Mouse (Mus musculus) embryonic facial prominence, embryonic 14.5 days (tissue): ENCODE results near the gene Syngr1. TPM values are rescaled to one million over a fixed set of nuclear protein-coding genes. Genes with fewer than 3 reads are reported as not detected.

Experiments used
- ATAC-seq: fragments of 200-750 bp; cut with Nextera tagmentation; 2 replicates; pipeline ENCODE4 v1.8.0; 2017; ENCODE audit warnings: low read depth, moderate number of reproducible peaks, moderate TSS enrichment
- DNase-seq: peaks from one replicate; pipeline ENCODE4 v3.0.0-alpha.2; 2015; ENCODE audit warnings: low spot score
- H3K27ac ChIP-seq: fragments of 300-500 bp; sonication (generic); replicated peaks from 2 replicates; pipeline ENCODE4 v1.5.1; 2014; ENCODE audit warnings: low read depth, mild to moderate bottlenecking, low read length, moderate library complexity
- H3K27me3 ChIP-seq: fragments of 300-500 bp; sonication (generic); replicated peaks from 2 replicates; pipeline ENCODE4 v1.6.1; 2014; ENCODE audit warnings: low read length; ENCODE audit not compliant: control insufficient read depth, insufficient read depth
- H3K36me3 ChIP-seq: fragments of 300-500 bp; sonication (generic); 2 replicates; pipeline ENCODE4 v1.6.1; 2014; ENCODE audit warnings: low read length, mixed read lengths; ENCODE audit not compliant: control insufficient read depth, insufficient read depth
- H3K4me1 ChIP-seq: fragments of 300-500 bp; sonication (generic); 2 replicates; pipeline ENCODE4 v1.6.1; 2014; ENCODE audit warnings: antibody characterized with exemption, low read length; ENCODE audit not compliant: control insufficient read depth, insufficient read depth
- H3K4me2 ChIP-seq: fragments of 300-500 bp; sonication (generic); 2 replicates; pipeline ENCODE4 v1.6.1; 2014; ENCODE audit warnings: low read depth, mild to moderate bottlenecking, low read length, moderate library complexity, mixed read lengths
- H3K4me3 ChIP-seq: fragments of 300-500 bp; sonication (generic); 2 replicates; pipeline ENCODE4 v1.5.1; 2014; ENCODE audit warnings: low read depth, mild to moderate bottlenecking, low read length
- H3K9ac ChIP-seq: fragments of 300-500 bp; sonication (generic); 2 replicates; pipeline ENCODE4 v1.6.1; 2014; ENCODE audit warnings: low read depth, mild to moderate bottlenecking, low read length, moderate library complexity, mixed read lengths
- H3K9me3 ChIP-seq: fragments of 300-500 bp; sonication (generic); 2 replicates; pipeline ENCODE4 v1.6.1; 2016; ENCODE audit warnings: low read length; ENCODE audit not compliant: control insufficient read depth
- WGBS: fragments of 180-500 bp; shearing (Covaris S2); extraction: QIAGEN DNeasy Blood & Tissue Kit; methylation state at CpG from one replicate; pipeline ENCODE4 v1.1.7; 2014; 5-methylcytosine and 5-hydroxymethylcytosine counted together
- polyA plus RNA-seq: library from polyadenylated mRNA; unstranded; fragments of >200 nt; fragmentation: Nextera tagmentation; extraction: Ambion mirVana; gene quantifications from 2 replicates; pipeline ENCODE4 v1.2.1, GENCODE M21; 2014

The Syngr1 gene
- polyA plus RNA-seq, 1 experiment from 2014 or later, result 10.3 TPM

- no peak overlapping the region for H3K4me2 ChIP-seq
- ATAC-seq (0 out of 2 replicates have a peak, but pooled peaks have one; percentile 16), DNase-seq (no peak)
- 0 out of 2 replicates have a peak overlapping the region, but pooled peaks have one; percentile 15 for H3K27ac ChIP-seq
- H3K36me3 ChIP-seq, result no peaks in the 10 kb centered on the region
- H3K27me3 ChIP-seq, result no peaks in the 10 kb centered on the region
- no peak overlapping the region for H3K9ac ChIP-seq
- no peaks in the 10 kb centered on the region for H3K9me3 ChIP-seq
- 85% methylated on average over 9 of the region's 9 CpGs for WGBS
- H3K4me3 ChIP-seq, result no peak overlapping the region
- H3K4me1 ChIP-seq, result no peaks in the 10 kb centered on the region
Measured at GRCm38 (mm10) chr15:80051782-80052181, 39.4 kb upstream of the Syngr1 start.

GRCm38 (mm10) chr15:80053381-80054033, 37.6 kb upstream of the Syngr1 start:
- WGBS, result 80% methylated on average over 8 of the region's 8 CpGs
- Histone ChIP-seq H3K9me3 (no peaks in the 10 kb centered on the region), H3K4me2 (no peak overlapping the region), H3K4me1 (no peaks in the 10 kb centered on the region), H3K27ac (no peak overlapping the region), H3K36me3 (no peaks in the 10 kb centered on the region), H3K4me3 (no peak overlapping the region), H3K9ac (no peak overlapping the region), H3K27me3 (no peaks in the 10 kb centered on the region)
- DNase-seq (no peak), ATAC-seq (no peak)

GRCm38 (mm10) chr15:80054034-80054710, 37.0 kb upstream of the Syngr1 start:
- no peaks in the 10 kb centered on the region for H3K4me1 ChIP-seq
- H3K4me2 ChIP-seq, result no peak overlapping the region
- H3K9ac ChIP-seq, result no peak overlapping the region
- no peak for DNase-seq
- no peak overlapping the region for H3K27ac ChIP-seq
- no peaks in the 10 kb centered on the region for H3K9me3 ChIP-seq
- ATAC-seq, result no peak
- no peaks in the 10 kb centered on the region for H3K36me3 ChIP-seq
- 67% methylated on average over 7 of the region's 7 CpGs for WGBS
- H3K27me3 ChIP-seq, result no peaks in the 10 kb centered on the region
- H3K4me3 ChIP-seq, result no peak overlapping the region

- Histone ChIP-seq H3K4me3 (no peak overlapping the region), H3K27me3 (no peaks in the 10 kb centered on the region), H3K9me3 (no peaks in the 10 kb centered on the region), H3K4me2 (no peak overlapping the region), H3K9ac (no peak overlapping the region), H3K27ac (no peak overlapping the region), H3K36me3 (no peaks in the 10 kb centered on the region), H3K4me1 (peaks cover 6% of the 10 kb centered on the region; the same call in 1 of the 2 replicates)
- DNase-seq (no peak), ATAC-seq (no peak)
- WGBS, result 81% methylated on average over 7 of the region's 7 CpGs
Measured at GRCm38 (mm10) chr15:80058151-80058550, 33.0 kb upstream of the Syngr1 start.

DNA sequence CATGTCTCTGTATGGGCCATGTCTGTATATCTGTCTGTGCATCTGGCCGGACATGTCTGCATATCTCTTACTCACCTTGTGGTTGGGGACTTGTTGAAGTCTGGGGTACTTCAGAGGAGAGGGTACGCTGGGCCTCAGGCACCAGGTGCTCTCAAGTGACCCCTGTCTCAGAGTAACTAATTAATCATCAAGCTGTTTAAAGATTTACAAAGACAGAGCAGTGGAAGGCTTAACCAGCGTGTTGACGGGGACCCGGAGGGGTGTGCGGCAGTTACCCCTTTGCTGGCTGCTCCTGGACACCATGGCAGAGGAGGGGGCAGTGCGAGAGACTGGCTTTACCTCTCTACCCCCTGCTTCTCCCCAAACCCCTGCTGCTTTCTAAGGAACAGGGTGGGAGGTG, 31.5 kb upstream of the Syngr1 start:
- no peaks in the 10 kb centered on the region for H3K36me3 ChIP-seq
- H3K9ac ChIP-seq, result no peak overlapping the region
- no peak for ATAC-seq
- no peaks in the 10 kb centered on the region for H3K9me3 ChIP-seq
- H3K4me3 ChIP-seq, result no peak overlapping the region
- no peaks in the 10 kb centered on the region for H3K27me3 ChIP-seq
- H3K27ac ChIP-seq, result no peak overlapping the region
- 86% methylated on average over 6 of the region's 7 CpGs for WGBS
- no peak for DNase-seq
- H3K4me1 ChIP-seq, result peaks cover 6% of the 10 kb centered on the region; the same call in 1 of the 2 replicates
- no peak overlapping the region for H3K4me2 ChIP-seq

DNA sequence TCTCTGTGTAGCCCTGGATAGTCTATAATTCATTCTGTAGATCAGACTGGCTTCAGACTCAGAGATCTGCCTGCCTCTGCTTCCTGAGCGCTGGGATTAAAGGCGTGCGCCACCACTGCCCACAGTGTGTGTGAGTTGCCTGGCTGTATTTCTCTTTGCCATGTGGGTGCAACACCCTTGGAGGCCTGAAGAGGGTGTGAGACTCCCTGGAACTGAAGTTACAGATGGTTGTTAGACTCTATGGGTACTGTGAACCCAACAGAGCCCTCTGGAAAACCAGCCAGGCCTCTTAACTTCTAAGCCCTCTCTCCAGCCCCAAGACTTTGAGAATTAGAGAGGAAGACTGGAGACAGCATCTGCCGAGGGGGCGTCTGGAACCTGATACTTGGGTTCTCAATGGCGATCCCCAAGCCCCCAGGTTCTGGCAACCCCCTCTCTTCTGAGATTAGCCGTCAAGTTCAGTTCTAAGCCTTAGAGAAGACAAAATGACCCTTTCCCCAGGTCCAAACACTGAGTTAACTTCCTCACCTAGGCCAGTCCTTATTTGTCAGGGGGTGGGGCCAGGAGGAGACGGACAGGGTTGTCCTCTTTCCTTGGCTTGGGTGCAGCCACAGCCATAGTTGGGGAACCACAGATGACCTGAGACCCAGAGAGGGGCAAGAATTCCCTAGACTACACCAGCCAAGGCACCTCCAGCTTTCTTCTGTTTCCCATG, 30.6 kb upstream of the Syngr1 start:
- WGBS, result 87% methylated on average over 8 of the region's 8 CpGs
- Histone ChIP-seq H3K4me2 (no peak overlapping the region), H3K27me3 (no peaks in the 10 kb centered on the region), H3K9me3 (no peaks in the 10 kb centered on the region), H3K27ac (no peak overlapping the region), H3K4me3 (no peak overlapping the region), H3K4me1 (peaks cover 6% of the 10 kb centered on the region; the same call in 1 of the 2 replicates), H3K9ac (no peak overlapping the region), H3K36me3 (no peaks in the 10 kb centered on the region)
- no peak for DNase-seq
- no peak for ATAC-seq

DNA sequence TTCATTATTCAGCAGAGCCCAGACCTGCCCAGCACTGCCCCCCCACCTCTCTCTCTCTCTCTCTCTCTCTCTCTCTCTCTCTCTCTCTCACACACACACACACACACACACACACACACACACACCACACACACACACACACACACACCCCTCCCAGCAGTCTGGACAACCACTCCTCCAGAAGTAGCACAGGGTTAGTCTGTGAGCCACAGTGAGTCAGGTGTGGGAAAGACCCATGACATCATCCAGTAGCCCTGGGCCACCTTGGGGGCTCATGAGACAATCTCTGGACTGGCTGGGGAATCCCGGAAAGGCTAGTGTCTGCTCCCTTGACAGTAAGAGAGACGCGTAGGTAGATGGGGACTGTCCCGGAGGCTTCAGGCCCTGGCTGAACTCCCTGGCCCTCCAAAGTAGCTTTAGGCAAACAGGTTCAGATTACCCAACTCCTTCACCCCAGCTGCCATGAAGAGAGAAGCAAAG, 30.0 kb upstream of the Syngr1 start:
- H3K9me3 ChIP-seq, result no peaks in the 10 kb centered on the region
- H3K4me3 ChIP-seq, result no peak overlapping the region
- no peak overlapping the region for H3K9ac ChIP-seq
- DNase-seq, result no peak
- H3K4me2 ChIP-seq, result no peak overlapping the region
- H3K36me3 ChIP-seq, result no peaks in the 10 kb centered on the region
- no peak overlapping the region for H3K27ac ChIP-seq
- 70% methylated on average over 4 of the region's 4 CpGs for WGBS
- no peak for ATAC-seq
- peaks cover 6% of the 10 kb centered on the region; the same call in 1 of the 2 replicates for H3K4me1 ChIP-seq
- H3K27me3 ChIP-seq, result no peaks in the 10 kb centered on the region

DNA sequence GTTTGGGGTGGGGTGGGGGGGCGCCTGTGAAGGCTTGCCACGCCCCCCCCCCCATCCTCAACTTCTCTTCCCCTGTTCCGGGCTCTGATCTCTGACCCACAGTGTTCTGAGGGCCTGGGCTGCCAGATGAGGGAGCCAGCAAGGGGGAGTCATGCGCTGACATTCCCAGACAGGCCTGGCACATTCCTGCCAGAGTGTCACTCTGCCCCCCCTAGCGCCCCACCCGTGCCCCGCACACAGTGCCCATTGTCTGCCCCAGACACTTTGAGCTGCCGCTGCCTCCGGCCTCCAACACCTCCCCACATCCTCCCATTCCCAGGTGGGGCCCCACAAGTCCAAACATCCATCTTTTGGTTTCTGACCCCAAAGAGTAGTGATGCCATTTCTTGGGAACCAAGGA, 28.8 kb upstream of the Syngr1 start:
- Histone ChIP-seq H3K9me3 (no peaks in the 10 kb centered on the region), H3K4me2 (no peak overlapping the region), H3K36me3 (no peaks in the 10 kb centered on the region), H3K9ac (no peak overlapping the region), H3K4me3 (no peak overlapping the region), H3K27me3 (no peaks in the 10 kb centered on the region), H3K27ac (no peak overlapping the region), H3K4me1 (peaks cover 6% of the 10 kb centered on the region; the same call in 1 of the 2 replicates)
- ATAC-seq, result no peak
- 53% methylated on average over 4 of the region's 9 CpGs for whole genome bisulfite sequencing
- no peak for DNase-seq
